Mouse (Mus musculus): ENCODE results near the gene H2-T3.
"Not testable (repeated sequence)": the region's sequence is repeated elsewhere in the genome, so short reads cannot be mapped to it uniquely, and the experiment has no call there.

DNA sequence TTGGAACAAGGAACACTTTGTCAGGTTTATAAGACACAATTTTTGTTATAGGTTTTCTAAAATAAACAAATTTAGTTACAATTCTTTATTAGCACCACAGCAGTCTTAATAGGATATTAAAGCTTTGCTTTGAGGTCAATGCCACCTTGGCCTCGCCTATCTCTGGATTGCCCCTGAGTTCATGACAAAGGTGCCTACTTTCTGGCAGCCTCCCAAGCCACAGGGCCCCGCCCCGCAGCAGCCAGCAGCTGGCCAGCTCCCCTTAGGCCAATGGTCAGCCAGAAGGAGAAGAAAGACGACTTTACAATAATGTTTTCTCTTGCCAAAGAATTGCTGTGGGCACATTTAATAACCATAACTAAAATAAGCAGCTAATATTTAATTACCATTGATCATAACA lies 38.9 kb downstream of the H2-T3 start:
- TF ChIP-seq CTCF (IDR thresholded peaks at IDR 0.05; ENCODE audit: borderline replicate concordance, insufficient read depth, low read length); POLR2A (IDR thresholded peaks at IDR 0.05; ENCODE audit: low read depth, low read length): not testable (repeated sequence)

All from embryonic fibroblast, embryonic 13.5 days (primary cell).